Mouse (Mus musculus) kidney, postnatal 0 days (tissue): ENCODE measurements around the gene Fam169a. TPM values are rescaled to one million over a fixed set of nuclear protein-coding genes. Genes with fewer than 3 reads are reported as not detected.

Experiments
- ATAC-seq: fragments of 200-750 bp; cut with Nextera tagmentation; replicated peaks from 2 replicates; pipeline ENCODE4 v1.8.0; 2017; ENCODE audit warnings: low read depth, moderate number of reproducible peaks, moderate TSS enrichment, moderate library complexity; ENCODE audit not compliant: low FRiP score
- DNase-seq: peaks from one replicate; pipeline ENCODE4 v3.0.0-alpha.2; 2016; ENCODE audit warnings: low spot score
- H3K27ac ChIP-seq: fragments of 300-500 bp; sonication (generic); 2 replicates; pipeline ENCODE4 v1.5.1; 2014; ENCODE audit warnings: mild to moderate bottlenecking
- H3K27me3 ChIP-seq: fragments of 300-500 bp; sonication (generic); 2 replicates; pipeline ENCODE4 v1.6.1; 2014; ENCODE audit warnings: low read length, mixed read lengths; ENCODE audit not compliant: insufficient read depth
- H3K36me3 ChIP-seq: fragments of 300-500 bp; sonication (generic); 2 replicates; pipeline ENCODE4 v1.6.1; 2014; ENCODE audit warnings: low read length, mixed read lengths; ENCODE audit not compliant: insufficient read depth
- H3K4me1 ChIP-seq: fragments of 300-500 bp; sonication (generic); replicated peaks from 2 replicates; pipeline ENCODE4 v1.6.1; 2014; ENCODE audit warnings: antibody characterized with exemption, low read length, mixed read lengths; ENCODE audit not compliant: insufficient read depth
- H3K4me2 ChIP-seq: fragments of 300-500 bp; sonication (generic); 2 replicates; pipeline ENCODE4 v1.6.1; 2014; ENCODE audit warnings: mild to moderate bottlenecking, low read length, moderate library complexity, mixed read lengths
- H3K4me3 ChIP-seq: fragments of 300-500 bp; sonication (generic); replicated peaks from 2 replicates; pipeline ENCODE4 v1.5.1; 2014; ENCODE audit warnings: low read depth, low read length
- H3K9ac ChIP-seq: fragments of 300-500 bp; sonication (generic); 2 replicates; pipeline ENCODE4 v1.6.1; 2014; ENCODE audit warnings: low read depth, low read length
- H3K9me3 ChIP-seq: fragments of 300-500 bp; sonication (generic); replicated peaks from 2 replicates; pipeline ENCODE4 v1.6.1; 2016; ENCODE audit warnings: low read length, inconsistent platforms, mixed read lengths
- CTCF ChIP-seq: IDR thresholded peaks from 2 replicates; pipeline ENCODE4 v1.5.1; 2016; ENCODE audit warnings: antibody characterized with exemption, low read depth, mild to moderate bottlenecking, moderate library complexity
- whole genome bisulfite sequencing: fragments of 180-500 bp; shearing (Covaris S2); extraction: QIAGEN DNeasy Blood & Tissue Kit; methylation state at CpG from one replicate; pipeline ENCODE4 v1.1.7; 2014; 5-methylcytosine and 5-hydroxymethylcytosine counted together
- polyA plus RNA-seq: library from polyadenylated mRNA; unstranded; fragments of >200 nt; fragmentation: Nextera tagmentation; extraction: Ambion mirVana; gene quantifications from 2 replicates; pipeline ENCODE4 v1.2.1, GENCODE M21; 2015

Gene Fam169a
- polyA plus RNA-seq, 1 experiment from 2014 or later, result 1.8 TPM

DNA sequence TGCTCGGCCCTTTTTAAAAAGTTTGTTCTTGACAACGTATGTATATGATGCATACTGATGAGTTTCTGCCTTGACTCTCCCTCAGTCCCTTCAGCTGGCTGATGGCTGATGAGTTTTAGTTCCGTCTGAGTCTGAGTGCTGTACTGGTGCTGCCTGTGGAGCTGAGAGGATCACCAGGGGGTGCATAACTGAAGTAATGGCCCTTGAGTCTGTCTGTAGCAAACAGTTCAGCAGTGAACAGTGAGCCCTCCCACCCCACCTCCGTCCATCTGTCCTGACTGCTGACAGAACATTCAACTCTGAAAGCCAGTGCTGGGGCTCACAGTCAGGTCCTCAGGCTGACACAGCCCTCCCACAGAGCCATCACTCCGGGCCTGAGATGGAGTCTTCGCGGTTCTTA is 111.9 kb downstream of the Fam169a start:
- H3K4me2 ChIP-seq, result no peak overlapping the region
- no peak overlapping the region for H3K4me3 ChIP-seq
- peaks cover 43% of the 10 kb centered on the region for H3K36me3 ChIP-seq
- H3K9ac ChIP-seq, result no peak overlapping the region
- 85% methylated on average over 7 of the region's 7 CpGs for WGBS
- H3K4me1 ChIP-seq, result no peaks in the 10 kb centered on the region
- H3K27me3 ChIP-seq, result no peaks in the 10 kb centered on the region
- H3K9me3 ChIP-seq, result no peaks in the 10 kb centered on the region
- DNase-seq, result no peak
- no peak overlapping the region for H3K27ac ChIP-seq
- no peak for TF ChIP-seq CTCF
- ATAC-seq, result no peak

- H3K27ac ChIP-seq, result no peak overlapping the region
Measured at GRCm38 (mm10) chr13:97180113-97180828, 113.2 kb downstream of the Fam169a start.

More at GRCm38 (mm10) chr13:97180113-97180828, 113.2 kb downstream of the Fam169a start:
- DNase-seq (no peak), ATAC-seq (no peak)
- no peaks in the 10 kb centered on the region for H3K9me3 ChIP-seq
- no peak for TF ChIP-seq CTCF
- no peaks in the 10 kb centered on the region for H3K4me1 ChIP-seq
- no peak overlapping the region for H3K4me2 ChIP-seq
- peaks cover 30% of the 10 kb centered on the region for H3K36me3 ChIP-seq
- H3K27me3 ChIP-seq, result no peaks in the 10 kb centered on the region
- H3K4me3 ChIP-seq, result no peak overlapping the region
- 86% methylated on average over 6 of the region's 6 CpGs for WGBS
- no peak overlapping the region for H3K9ac ChIP-seq

Other genes with a start within 250 kb of the Fam169a start
- gene Gcnt4, start 142.6 kb upstream of the Fam169a start, polyA plus RNA-seq, result 1.3 and 1.7 TPM in 2 replicates
- not detected in 2 replicates for gene 1700029F12Rik, start 32.9 kb upstream of the Fam169a start, polyA plus RNA-seq
- 4.1 and 5.2 TPM in 2 replicates for gene Gm6169, start 32.0 kb downstream of the Fam169a start, polyA plus RNA-seq
- 20.4 and 26.2 TPM in 2 replicates for gene Gfm2, start 70.7 kb downstream of the Fam169a start, polyA plus RNA-seq
- gene Nsa2, start 70.7 kb downstream of the Fam169a start, polyA plus RNA-seq, result 65.8 and 71.0 TPM in 2 replicates
- gene Hexb, start 131.1 kb downstream of the Fam169a start, polyA plus RNA-seq, result 59.0 and 63.1 TPM in 2 replicates
- 8.1 and 9.2 TPM in 2 replicates for gene Enc1, start 173.8 kb downstream of the Fam169a start, polyA plus RNA-seq